Mouse (Mus musculus): ENCODE data around the gene Hbq1a. TPM values are rescaled to one million over a fixed set of nuclear protein-coding genes. Genes with fewer than 3 reads are reported as not detected.
"Not testable (repeated sequence)": the region's sequence is repeated elsewhere in the genome, so short reads cannot be mapped to it uniquely, and the experiment has no call there.

Gene Hbq1a
- not detected for total RNA-seq (2021)
- long read RNA-seq, experiment 1: 0 reads
- long read RNA-seq, experiment 2: 0 reads

DNA sequence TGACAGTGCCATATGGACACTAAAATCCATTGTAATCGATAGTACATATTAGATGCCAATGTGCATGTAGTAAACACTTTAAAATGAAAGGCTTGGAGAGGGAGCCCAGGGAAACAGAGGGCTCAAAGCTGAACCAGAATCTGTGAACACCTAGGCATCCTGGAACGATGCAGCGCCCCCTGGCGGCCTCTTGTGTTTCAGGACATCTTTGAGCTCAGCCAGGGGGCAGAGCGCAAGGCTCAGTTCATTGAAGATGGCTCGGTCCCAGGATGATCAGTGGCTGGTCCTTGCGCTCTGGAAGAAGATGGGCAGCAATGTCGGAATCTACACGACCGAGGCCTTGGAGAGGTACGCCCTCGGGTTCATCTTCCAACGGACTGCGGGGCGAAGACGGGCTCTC lies at the start of gene Hbq1a:
TSS of gene Hbq1a (plus strand) at position 205 of the 400 bp plus-strand sequence.
- DNase-seq: peak; percentile 74

- DNase-seq: no peak
Observed at GRCm38 (mm10) chr11:32250880-32251763, 48.7 kb upstream of the Hbq1a start.

DNA sequence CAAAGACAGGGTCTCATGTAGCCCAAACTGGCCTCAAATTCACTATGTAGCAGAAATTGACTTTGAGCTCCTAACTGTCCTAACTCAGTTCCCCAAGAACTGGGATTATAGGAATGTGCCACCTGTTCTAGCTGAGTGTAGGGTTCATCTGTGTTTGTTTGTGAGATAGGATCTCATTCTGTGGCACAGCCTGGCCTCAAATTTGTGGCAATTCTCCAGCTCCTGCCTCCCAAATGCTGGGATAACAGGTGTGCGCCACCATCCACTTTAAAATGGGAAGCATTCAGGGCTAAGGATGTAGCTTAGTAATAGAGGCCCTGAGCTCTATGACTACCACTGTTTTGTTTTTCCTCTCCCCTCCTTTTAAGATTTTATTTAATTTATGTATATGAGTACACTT lies 46.7 kb upstream of the Hbq1a start:
- DNase-seq: no peak

- no peak for DNase-seq
Observed at GRCm38 (mm10) chr11:32256146-32256545, 43.7 kb upstream of the Hbq1a start.

GRCm38 (mm10) chr11:32256566-32256965 lies 43.3 kb upstream of the Hbq1a start:
- no peak for DNase-seq

DNA sequence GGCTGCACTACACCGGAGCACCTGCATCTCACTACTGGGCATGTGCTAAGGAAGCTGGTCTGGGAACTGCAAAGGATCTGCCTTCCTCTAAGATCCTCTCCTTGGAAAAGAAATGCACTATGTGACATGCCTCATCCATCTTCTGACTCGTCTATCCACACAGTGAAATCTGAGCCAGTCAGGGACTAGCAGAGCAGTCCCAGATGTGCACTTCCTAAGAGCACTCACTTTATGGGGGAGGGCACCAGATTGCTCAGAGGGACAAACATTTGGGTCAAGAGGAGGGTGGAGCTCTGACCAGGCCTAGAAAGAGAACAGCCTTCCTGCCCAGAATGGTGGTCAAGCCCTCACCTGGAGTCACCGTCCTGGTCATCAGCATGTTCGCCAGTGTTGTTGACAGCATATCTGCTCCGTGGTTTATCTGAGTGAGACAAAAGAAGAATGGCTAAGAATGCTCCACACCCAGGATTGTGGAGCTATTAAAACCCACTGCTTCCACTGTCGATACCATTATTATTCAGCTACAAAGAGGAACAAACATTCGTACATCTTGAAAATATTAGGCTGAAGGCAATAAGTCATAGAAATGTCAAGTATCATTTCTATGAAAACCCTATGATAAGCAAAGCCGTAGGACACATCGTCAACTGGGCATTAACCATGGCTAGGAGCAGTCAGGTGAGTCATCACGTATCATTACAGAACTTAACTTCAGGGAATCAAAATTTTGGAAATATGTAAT lies 37.0 kb upstream of the Hbq1a start:
- no peak for DNase-seq

DNA sequence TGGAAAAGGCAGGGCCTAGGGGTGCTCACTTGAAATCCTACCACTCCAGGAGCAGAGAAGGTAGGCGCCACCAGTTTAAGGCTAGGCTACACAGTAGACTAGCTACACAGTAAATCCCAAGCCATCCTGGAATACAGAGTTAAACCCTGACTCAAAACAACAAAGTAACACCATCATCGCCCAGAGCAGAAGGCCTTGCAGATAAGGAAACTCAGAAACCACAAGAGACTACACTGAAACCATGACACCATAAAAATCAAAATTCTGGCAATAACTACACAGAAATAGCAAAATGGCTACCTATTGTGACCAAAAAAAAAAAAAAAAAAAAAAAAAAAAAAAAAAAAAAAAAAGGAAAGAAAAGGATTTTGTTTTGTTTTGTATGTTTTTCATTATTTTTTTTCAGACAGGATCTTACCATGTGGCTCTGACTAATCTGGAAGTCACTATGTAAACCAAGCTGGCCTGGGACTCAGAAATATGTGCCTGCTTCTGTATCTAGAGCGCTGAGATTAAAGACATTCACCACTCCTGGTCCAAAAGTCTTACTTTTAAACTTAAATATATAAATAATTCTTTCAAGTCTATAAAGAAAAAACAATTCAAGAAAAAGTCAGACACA lies 34.6 kb upstream of the Hbq1a start:
- DNase-seq: no peak

DNA sequence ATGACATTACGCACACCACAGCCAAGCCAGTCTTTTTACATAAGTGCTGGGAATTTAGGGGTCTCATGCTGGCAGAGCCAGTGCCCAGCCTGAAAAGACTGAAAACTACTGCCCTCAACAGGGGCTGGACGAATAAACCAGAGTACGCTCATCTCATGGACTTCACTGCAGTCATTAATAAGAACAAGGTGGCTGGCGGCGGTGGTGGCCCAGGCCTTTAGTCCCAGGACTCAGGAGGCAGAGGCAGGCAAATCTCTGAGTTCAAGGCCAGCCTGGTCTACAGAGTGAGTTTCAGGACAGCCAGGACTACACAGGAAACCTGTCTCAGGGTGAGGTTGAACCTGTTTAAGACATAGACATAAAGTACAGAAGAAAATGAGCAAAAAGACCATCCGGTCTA lies 33.7 kb upstream of the Hbq1a start:
- no peak for DNase-seq

GRCm38 (mm10) chr11:32266776-32267175 lies 33.1 kb upstream of the Hbq1a start:
- DNase-seq: no peak

- peak; percentile 98 for DNase-seq
Observed at GRCm38 (mm10) chr11:32267188-32267884, 32.5 kb upstream of the Hbq1a start, which contains the start of gene Nprl3. TSS of gene Nprl3 (minus strand) at chr11:32267707.

- no peak for DNase-seq
Observed at GRCm38 (mm10) chr11:32267964-32268363, 31.9 kb upstream of the Hbq1a start.

DNA sequence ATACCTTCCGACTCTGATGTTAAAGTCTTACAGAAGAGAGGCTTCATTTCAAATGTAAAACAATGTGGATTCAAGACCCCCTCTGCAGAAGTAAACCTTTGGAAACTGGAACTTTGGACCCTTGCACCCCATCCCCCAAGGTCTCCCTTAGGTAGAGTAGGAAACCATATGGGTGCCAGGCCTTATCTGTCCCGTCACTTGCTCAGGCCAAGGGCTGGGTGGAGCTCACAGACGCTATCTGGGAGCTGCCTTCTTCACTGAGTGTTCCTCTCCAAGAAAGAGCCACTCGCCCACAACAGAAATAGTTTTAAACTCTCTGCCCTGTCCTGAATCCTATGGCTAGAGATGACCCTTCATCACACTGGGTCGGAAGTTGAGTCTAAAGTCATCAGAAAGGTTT lies 30.9 kb upstream of the Hbq1a start:
- DNase-seq: no peak

DNA sequence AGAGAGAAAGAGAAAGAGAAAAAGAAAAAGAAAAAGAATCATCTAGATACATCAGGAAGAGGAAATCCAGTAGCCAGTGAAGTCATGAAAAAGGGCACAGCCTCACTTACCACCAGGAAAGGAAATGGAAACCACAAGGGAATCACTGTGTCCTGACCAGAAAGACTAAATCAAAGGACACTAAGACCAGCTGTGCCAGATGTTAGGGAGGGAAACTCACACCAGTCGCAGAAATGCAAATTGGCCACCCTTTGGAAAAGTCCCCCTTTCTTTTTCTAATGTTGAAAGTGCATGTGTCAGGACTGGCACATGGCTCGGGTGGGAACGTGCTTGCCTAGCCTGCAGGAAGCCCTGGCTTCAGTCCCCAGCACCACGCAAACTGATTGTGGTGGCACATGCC lies 28.7 kb upstream of the Hbq1a start:
- DNase-seq: no peak

DNA sequence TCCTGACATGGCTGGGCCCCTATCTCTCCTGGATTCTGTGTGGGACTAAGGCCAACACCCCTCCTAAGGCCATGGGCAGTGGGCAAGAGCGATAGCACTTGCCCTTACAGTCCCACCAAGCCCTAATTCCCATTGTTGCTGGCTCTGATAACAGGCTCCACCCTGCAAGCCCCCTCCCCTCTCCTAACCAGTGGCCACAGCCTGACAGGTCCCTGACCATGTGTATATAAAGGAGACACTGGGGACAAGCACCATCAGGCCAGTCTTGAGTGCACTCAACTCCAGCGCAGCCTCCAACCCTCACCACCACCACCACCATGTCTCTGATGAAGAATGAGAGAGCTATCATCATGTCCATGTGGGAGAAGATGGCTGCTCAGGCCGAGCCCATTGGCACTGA lies 23.5 kb upstream of the Hbq1a start, which contains the start of gene Hba-x:
TSS of gene Hba-x (plus strand) at position 54 of the 400 bp plus-strand sequence.
- no peak for DNase-seq

DNA sequence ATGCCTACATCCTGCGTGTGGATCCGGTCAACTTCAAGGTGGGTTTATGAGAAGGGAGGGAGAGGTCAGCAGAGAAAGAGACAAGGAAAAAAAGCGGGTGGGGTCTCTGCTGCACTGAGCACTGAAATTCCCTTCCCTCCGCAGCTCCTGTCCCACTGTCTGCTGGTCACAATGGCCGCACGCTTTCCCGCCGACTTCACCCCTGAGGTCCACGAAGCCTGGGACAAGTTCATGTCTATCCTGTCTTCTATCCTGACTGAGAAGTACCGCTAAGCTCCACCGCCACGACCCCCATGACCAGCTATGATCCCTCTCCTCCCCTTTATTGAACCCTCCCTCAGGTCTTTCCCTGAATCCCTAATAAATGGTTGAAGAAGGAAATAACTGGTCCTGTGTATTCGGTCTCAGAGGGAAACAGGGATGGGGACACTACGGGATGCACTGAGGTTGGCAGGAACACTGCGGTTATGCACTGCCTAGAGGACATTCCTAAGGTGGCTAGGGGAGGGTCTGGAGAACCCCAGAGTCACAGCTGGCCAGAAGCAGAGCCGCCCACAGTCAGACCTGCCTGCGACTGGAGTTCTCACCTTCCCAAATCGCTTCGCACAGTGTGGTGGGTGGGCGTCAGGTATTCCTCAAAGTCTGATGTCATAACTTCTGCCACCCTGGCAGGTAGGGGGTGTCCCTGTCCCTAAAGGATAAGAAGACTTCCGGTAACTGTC lies 22.0 kb upstream of the Hbq1a start:
- no peak for DNase-seq

DNA sequence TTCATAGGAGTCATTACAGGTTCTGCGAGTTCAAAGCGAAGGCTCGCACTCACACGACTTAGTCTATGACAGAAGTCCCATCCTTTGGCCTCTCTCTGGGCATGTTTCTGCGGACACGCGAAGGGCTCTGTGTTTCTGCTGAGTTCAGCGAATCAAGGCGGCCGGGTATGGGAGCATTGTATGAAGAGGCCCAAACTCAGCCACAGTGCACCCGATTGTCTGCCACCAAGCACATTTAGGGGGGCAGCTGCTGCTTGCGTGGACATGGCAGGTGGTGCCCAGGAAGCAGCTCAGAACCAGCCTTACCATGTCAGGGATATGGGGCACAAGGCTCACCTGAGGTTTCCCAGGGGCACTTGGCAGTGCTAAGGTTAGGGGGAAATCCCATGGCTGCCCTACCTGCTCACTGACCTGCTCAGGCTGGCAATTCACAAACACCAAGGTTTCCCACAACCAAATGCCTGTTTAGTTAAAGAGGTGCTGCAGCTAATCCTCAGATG lies 21.4 kb upstream of the Hbq1a start:
- no peak for DNase-seq

DNA sequence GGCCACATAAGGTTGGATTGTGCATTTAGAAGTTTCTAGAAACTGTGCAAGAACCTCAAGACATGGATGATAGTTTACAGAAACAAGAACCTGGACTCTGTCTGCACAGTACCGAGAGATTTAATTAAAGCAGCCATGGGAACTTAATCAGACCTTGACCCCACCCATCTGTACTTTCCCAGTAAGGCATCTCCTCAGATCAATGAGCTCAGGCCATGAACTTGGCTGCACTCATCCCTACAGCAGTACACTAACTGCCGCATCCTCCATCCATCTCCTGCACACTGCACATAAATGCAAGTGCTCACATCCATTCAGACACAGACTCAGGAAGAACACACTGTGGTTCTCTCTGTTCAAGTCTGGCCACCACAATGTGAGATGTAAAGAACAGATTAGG lies 19.2 kb upstream of the Hbq1a start:
- DNase-seq: no peak

GRCm38 (mm10) chr11:32281416-32282144 lies 18.3 kb upstream of the Hbq1a start:
- DNase-seq: no peak

GRCm38 (mm10) chr11:32283091-32283777 lies 16.6 kb upstream of the Hbq1a start, which contains the start of gene Hba-a1:
TSS of gene Hba-a1 (plus strand) at chr11:32283511.
- not testable (repeated sequence) for DNase-seq

DNA sequence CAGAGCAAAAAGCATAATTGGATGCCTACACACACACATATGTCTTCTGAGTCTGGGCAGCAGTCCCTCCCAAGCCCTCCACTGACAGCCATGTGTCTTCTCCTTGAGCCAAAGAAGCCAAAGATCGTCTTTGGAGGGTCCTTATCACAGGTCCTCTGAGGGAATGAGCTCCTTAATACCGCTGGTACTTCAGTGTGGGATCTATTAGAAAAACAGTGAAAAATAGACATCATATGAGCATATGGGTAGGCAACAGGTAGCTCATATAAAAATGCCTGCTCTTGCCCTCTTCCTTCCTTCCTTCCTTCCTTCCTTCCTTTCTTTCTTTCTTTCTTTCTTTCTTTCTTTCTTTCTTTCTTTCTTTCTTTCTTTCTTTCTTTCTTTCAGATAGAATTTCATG lies 15.3 kb upstream of the Hbq1a start:
- not testable (repeated sequence) for DNase-seq

Data from adrenal gland, postnatal 10 days (tissue).